Mouse (Mus musculus): Measurements from ENCODE around the gene Mvb12a. TPM values are rescaled to one million over a fixed set of nuclear protein-coding genes. Genes with fewer than 3 reads are reported as not detected.

Mvb12a gene
- polyA plus RNA-seq, 1 experiment: 72.6 TPM

DNA sequence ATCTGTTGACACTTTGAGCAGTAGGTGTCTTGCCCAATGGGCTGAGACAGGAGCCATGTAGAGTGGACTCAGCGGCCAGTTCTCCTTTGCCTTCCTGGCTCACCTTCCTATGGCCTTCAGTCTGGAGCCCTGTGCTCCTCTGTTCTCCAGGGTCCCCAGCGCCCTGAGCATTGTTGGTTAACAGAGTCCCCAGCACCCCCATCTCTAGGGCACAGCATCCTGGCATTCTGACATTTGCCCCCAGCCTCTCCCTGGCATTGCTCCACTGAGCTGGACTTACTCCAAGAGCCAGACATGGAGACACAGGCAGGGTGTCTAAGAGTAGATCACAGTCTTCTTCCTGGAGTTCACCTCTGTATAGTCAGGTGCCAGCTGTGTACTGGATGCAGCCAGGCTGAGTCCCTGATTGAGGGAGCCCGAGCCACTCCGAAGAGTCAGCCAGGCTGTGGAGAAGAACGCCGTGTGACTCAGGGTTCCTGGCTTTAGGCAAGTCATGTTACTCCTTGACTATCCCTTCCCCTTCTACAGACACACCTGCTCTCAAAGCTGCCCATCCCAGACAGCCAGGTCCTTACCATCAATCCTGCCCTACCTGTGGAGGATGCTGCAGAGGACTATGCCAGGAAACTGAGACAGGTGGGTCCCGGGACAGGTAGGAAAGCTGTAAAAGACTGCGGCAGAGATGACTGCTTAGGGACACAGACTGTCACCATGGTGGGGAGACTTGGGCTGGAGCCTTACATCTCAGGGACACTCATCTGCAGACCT lies 51.0 kb downstream of the Mvb12a start:
- TF ChIP-seq EP300 (IDR thresholded peaks at IDR 0.05; ENCODE audit: insufficient read depth, low read depth, low read length): no peak
- TF ChIP-seq POLR2A (IDR thresholded peaks at IDR 0.05; ENCODE audit: insufficient read depth, low read length): no peak
- no peak for TF ChIP-seq CTCF (IDR thresholded peaks at IDR 0.05; ENCODE audit: low read depth, low read length)
- no peak overlapping the region for H3K27ac ChIP-seq (ENCODE audit: insufficient read depth, low read length)
- no peak overlapping the region for H3K4me3 ChIP-seq (ENCODE audit: low read depth, low read length)
- no peaks in the 10 kb centered on the region for H3K9me3 ChIP-seq (replicated peaks; ENCODE audit: control insufficient read depth, insufficient read depth, low read length, poor library complexity, severe bottlenecking)
- H3K9ac ChIP-seq (ENCODE audit: low read depth, poor library complexity, severe bottlenecking): no peak overlapping the region
- H3K4me1 ChIP-seq (ENCODE audit: control insufficient read depth, insufficient read depth, low read length): no peaks in the 10 kb centered on the region
- no peaks in the 10 kb centered on the region for H3K27me3 ChIP-seq (ENCODE audit: control insufficient read depth, insufficient read depth, low read length, poor library complexity, severe bottlenecking)
- H3K36me3 ChIP-seq (ENCODE audit: control insufficient read depth, insufficient read depth, low read length, poor library complexity, severe bottlenecking): no peaks in the 10 kb centered on the region

DNA sequence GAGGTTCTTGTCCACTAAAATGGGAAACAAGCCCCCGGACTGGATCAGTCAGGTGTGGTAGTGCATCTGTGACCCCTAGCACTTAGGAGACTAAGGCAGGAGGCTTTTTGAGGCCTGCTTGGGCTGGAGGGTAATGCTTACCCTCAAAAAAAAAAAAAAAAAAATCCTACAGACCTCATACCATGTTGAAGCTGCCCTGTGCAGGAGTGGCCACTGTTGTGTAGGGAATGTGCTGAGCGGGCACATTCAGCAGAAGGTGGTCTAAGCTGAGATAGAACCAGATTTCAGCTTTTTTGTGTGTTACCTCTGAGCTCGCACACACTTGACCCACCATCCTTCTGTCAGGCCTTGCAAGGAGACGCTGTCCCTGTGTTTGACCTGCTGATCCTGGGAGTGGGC lies 51.6 kb downstream of the Mvb12a start:
- H3K4me1 ChIP-seq (ENCODE audit: control insufficient read depth, insufficient read depth, low read length): no peaks in the 10 kb centered on the region
- TF ChIP-seq POLR2A (IDR thresholded peaks at IDR 0.05; ENCODE audit: insufficient read depth, low read length): no peak
- TF ChIP-seq CTCF (IDR thresholded peaks at IDR 0.05; ENCODE audit: low read depth, low read length): no peak
- no peak for TF ChIP-seq EP300 (IDR thresholded peaks at IDR 0.05; ENCODE audit: insufficient read depth, low read depth, low read length)
- no peak overlapping the region for H3K27ac ChIP-seq (ENCODE audit: insufficient read depth, low read length)
- no peak overlapping the region for H3K9ac ChIP-seq (ENCODE audit: low read depth, poor library complexity, severe bottlenecking)
- H3K27me3 ChIP-seq (ENCODE audit: control insufficient read depth, insufficient read depth, low read length, poor library complexity, severe bottlenecking): no peaks in the 10 kb centered on the region
- no peaks in the 10 kb centered on the region for H3K9me3 ChIP-seq (replicated peaks; ENCODE audit: control insufficient read depth, insufficient read depth, low read length, poor library complexity, severe bottlenecking)
- no peak overlapping the region for H3K4me3 ChIP-seq (ENCODE audit: low read depth, low read length)
- H3K36me3 ChIP-seq (ENCODE audit: control insufficient read depth, insufficient read depth, low read length, poor library complexity, severe bottlenecking): no peaks in the 10 kb centered on the region

DNA sequence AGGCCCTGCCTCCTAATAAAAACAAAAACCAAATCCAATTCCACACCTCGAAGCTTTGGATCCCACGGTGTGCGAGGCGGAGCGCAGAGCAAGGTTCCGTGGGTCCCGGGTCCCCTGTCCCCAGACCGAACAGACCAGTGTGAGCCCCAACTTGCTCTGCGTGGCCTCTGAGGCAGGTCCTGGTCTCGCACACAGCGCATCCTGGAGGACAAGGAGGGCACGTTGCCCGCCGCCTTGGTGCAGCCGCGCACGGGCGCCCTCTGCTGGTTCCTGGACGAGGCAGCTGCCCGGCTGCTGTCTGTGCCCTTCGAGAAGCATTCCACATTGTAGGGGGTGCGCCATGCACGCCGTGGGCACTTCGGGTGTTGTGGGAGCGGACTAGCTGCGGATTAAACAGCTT lies 53.1 kb downstream of the Mvb12a start:
- no peak overlapping the region for H3K4me3 ChIP-seq (ENCODE audit: low read depth, low read length)
- H3K4me1 ChIP-seq (ENCODE audit: control insufficient read depth, insufficient read depth, low read length): no peaks in the 10 kb centered on the region
- H3K27me3 ChIP-seq (ENCODE audit: control insufficient read depth, insufficient read depth, low read length, poor library complexity, severe bottlenecking): no peaks in the 10 kb centered on the region
- H3K36me3 ChIP-seq (ENCODE audit: control insufficient read depth, insufficient read depth, low read length, poor library complexity, severe bottlenecking): no peaks in the 10 kb centered on the region
- H3K9ac ChIP-seq (ENCODE audit: low read depth, poor library complexity, severe bottlenecking): no peak overlapping the region
- TF ChIP-seq EP300 (IDR thresholded peaks at IDR 0.05; ENCODE audit: insufficient read depth, low read depth, low read length) (peak; percentile 47; the same call in 1 of the 2 replicates), CTCF (IDR thresholded peaks at IDR 0.05; ENCODE audit: low read depth, low read length) (peak; percentile 99), POLR2A (IDR thresholded peaks at IDR 0.05; ENCODE audit: insufficient read depth, low read length) (no peak)
- no peaks in the 10 kb centered on the region for H3K9me3 ChIP-seq (replicated peaks; ENCODE audit: control insufficient read depth, insufficient read depth, low read length, poor library complexity, severe bottlenecking)
- no peak overlapping the region for H3K27ac ChIP-seq (ENCODE audit: insufficient read depth, low read length)

DNA sequence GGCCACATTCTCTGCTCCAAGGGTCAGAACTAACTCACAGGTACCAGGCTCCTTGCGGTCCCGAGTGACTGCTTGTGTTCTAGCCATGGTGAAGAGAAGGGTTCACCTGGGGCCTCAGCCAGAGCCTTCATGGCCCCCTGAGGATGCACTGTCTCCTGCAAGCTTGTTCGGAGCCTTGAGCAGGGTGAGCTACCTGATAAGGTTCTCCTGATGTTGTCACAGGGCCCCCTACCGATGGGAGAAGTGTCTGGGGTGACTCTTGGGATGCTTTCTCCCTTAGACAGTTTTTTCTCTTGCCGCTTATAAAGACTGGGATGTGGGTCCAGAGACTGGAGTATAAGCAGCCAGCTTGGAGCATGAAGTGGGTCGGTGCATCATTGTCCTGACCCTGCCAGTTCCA lies 53.7 kb downstream of the Mvb12a start:
- Histone ChIP-seq H3K4me3 (ENCODE audit: low read depth, low read length) (no peak overlapping the region), H3K27ac (ENCODE audit: insufficient read depth, low read length) (no peak overlapping the region), H3K9me3 (replicated peaks; ENCODE audit: control insufficient read depth, insufficient read depth, low read length, poor library complexity, severe bottlenecking) (no peaks in the 10 kb centered on the region), H3K4me1 (ENCODE audit: control insufficient read depth, insufficient read depth, low read length) (no peaks in the 10 kb centered on the region), H3K36me3 (ENCODE audit: control insufficient read depth, insufficient read depth, low read length, poor library complexity, severe bottlenecking) (no peaks in the 10 kb centered on the region), H3K9ac (ENCODE audit: low read depth, poor library complexity, severe bottlenecking) (no peak overlapping the region), H3K27me3 (ENCODE audit: control insufficient read depth, insufficient read depth, low read length, poor library complexity, severe bottlenecking) (no peaks in the 10 kb centered on the region)
- peak; percentile 8 for TF ChIP-seq CTCF (IDR thresholded peaks at IDR 0.05; ENCODE audit: low read depth, low read length)
- TF ChIP-seq POLR2A (IDR thresholded peaks at IDR 0.05; ENCODE audit: insufficient read depth, low read length): no peak

DNA sequence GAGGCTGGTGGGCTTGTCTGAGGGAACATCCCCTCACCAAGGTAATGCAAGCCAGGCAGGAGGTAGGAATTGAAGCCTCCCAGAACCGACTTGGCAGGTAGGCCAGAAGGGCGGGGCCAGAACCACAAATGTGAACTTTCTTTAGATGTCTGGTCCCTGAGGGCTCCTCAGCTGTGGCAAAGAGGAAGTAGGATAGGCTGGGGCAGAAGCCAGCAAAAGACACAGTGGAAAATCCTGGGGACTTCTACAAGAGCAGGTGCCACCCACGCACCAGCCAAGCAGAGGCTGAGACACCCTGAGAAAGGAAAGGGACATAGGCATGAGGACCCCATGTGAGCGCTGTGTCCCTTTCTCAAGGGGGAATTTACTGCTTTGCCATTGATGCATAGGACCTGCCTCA lies 54.1 kb downstream of the Mvb12a start:
- Histone ChIP-seq H3K36me3 (ENCODE audit: control insufficient read depth, insufficient read depth, low read length, poor library complexity, severe bottlenecking) (no peaks in the 10 kb centered on the region), H3K27me3 (ENCODE audit: control insufficient read depth, insufficient read depth, low read length, poor library complexity, severe bottlenecking) (no peaks in the 10 kb centered on the region), H3K27ac (ENCODE audit: insufficient read depth, low read length) (no peak overlapping the region), H3K9me3 (replicated peaks; ENCODE audit: control insufficient read depth, insufficient read depth, low read length, poor library complexity, severe bottlenecking) (no peaks in the 10 kb centered on the region), H3K4me3 (ENCODE audit: low read depth, low read length) (no peak overlapping the region), H3K9ac (ENCODE audit: low read depth, poor library complexity, severe bottlenecking) (no peak overlapping the region), H3K4me1 (ENCODE audit: control insufficient read depth, insufficient read depth, low read length) (no peaks in the 10 kb centered on the region)
- no peak for TF ChIP-seq EP300 (IDR thresholded peaks at IDR 0.05; ENCODE audit: insufficient read depth, low read depth, low read length)
- no peak for TF ChIP-seq CTCF (IDR thresholded peaks at IDR 0.05; ENCODE audit: low read depth, low read length)
- TF ChIP-seq POLR2A (IDR thresholded peaks at IDR 0.05; ENCODE audit: insufficient read depth, low read length): no peak

DNA sequence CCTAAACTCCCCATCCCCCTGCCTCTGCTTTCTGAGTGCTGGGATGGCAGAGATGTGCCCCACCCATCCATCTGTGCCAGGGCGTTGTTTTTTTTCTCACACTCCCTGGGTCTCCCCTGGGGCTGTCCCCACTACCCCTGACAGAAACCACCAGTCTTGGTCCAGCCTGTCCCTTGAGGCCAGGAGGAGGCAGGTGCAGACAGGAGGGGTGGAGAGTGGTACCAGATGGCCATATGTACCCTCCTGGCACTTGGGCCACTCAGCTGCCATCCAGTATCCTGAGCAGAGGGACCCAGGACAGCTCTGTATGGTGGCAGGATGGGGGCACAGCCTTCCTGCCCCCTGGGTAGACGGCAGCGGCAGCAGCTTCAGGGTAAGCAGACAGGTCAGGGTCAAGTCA lies 54.7 kb downstream of the Mvb12a start, which contains the start of gene Fam129c:
Gene Fam129c, plus strand, starts transcription at position 198 of the 400 bp plus-strand sequence.
- no peak within 1 kb of the TSS for H3K27ac ChIP-seq (ENCODE audit: insufficient read depth, low read length)
- H3K36me3 ChIP-seq (ENCODE audit: control insufficient read depth, insufficient read depth, low read length, poor library complexity, severe bottlenecking): no peaks in the 10 kb centered on the region
- H3K4me1 ChIP-seq (ENCODE audit: control insufficient read depth, insufficient read depth, low read length): no peaks in the 10 kb centered on the region
- TF ChIP-seq EP300 (IDR thresholded peaks at IDR 0.05; ENCODE audit: insufficient read depth, low read depth, low read length): no peak
- no peak for TF ChIP-seq CTCF (IDR thresholded peaks at IDR 0.05; ENCODE audit: low read depth, low read length)
- no peak within 1 kb of the TSS for H3K4me3 ChIP-seq (ENCODE audit: low read depth, low read length)
- H3K9me3 ChIP-seq (replicated peaks; ENCODE audit: control insufficient read depth, insufficient read depth, low read length, poor library complexity, severe bottlenecking): no peaks in the 10 kb centered on the region
- H3K27me3 ChIP-seq (ENCODE audit: control insufficient read depth, insufficient read depth, low read length, poor library complexity, severe bottlenecking): no peaks in the 10 kb centered on the region
- no peak within 1 kb of the TSS for H3K9ac ChIP-seq (ENCODE audit: low read depth, poor library complexity, severe bottlenecking)

Other genes starting within 250 kb of the Mvb12a start
- 63.2 and 68.7 TPM in 2 replicates for gene Use1, start 176.1 kb upstream of the Mvb12a start, polyA plus RNA-seq (2011; ENCODE audit: insufficient read depth, insufficient read length, low read depth, missing spikeins)
- gene Ocel1, start 171.6 kb upstream of the Mvb12a start, polyA plus RNA-seq (2011; ENCODE audit: insufficient read depth, insufficient read length, low read depth, missing spikeins): 1.9 and 3.2 TPM in 2 replicates
- gene Nr2f6, start 161.0 kb upstream of the Mvb12a start, polyA plus RNA-seq (2011; ENCODE audit: insufficient read depth, insufficient read length, low read depth, missing spikeins): 23.0 and 23.9 TPM in 2 replicates
- gene Ushbp1, start 147.1 kb upstream of the Mvb12a start, polyA plus RNA-seq (2011; ENCODE audit: insufficient read depth, insufficient read length, low read depth, missing spikeins): not detected in 2 replicates
- gene Babam1, start 146.1 kb upstream of the Mvb12a start, polyA plus RNA-seq (2011; ENCODE audit: insufficient read depth, insufficient read length, low read depth, missing spikeins): 82.0 and 102 TPM in 2 replicates
- gene Ankle1, start 136.9 kb upstream of the Mvb12a start, polyA plus RNA-seq (2011; ENCODE audit: insufficient read depth, insufficient read length, low read depth, missing spikeins): 10.9 and 11.2 TPM in 2 replicates
- gene Abhd8, start 79.3 kb upstream of the Mvb12a start, polyA plus RNA-seq (2011; ENCODE audit: insufficient read depth, insufficient read length, low read depth, missing spikeins): 10.1 and 13.7 TPM in 2 replicates
- 68.1 and 77.0 TPM in 2 replicates for gene Mrpl34, start 78.0 kb upstream of the Mvb12a start, polyA plus RNA-seq (2011; ENCODE audit: insufficient read depth, insufficient read length, low read depth, missing spikeins)
- 37.5 and 38.2 TPM in 2 replicates for gene Dda1, start 73.7 kb upstream of the Mvb12a start, polyA plus RNA-seq (2011; ENCODE audit: insufficient read depth, insufficient read length, low read depth, missing spikeins)
- gene Ano8, start 57.0 kb upstream of the Mvb12a start, polyA plus RNA-seq (2011; ENCODE audit: insufficient read depth, insufficient read length, low read depth, missing spikeins): 7.0 and 7.1 TPM in 2 replicates
- 14.8 and 16.3 TPM in 2 replicates for gene Gtpbp3, start 54.8 kb upstream of the Mvb12a start, polyA plus RNA-seq (2011; ENCODE audit: insufficient read depth, insufficient read length, low read depth, missing spikeins)
- gene Plvap, start 31.2 kb upstream of the Mvb12a start, polyA plus RNA-seq (2011; ENCODE audit: insufficient read depth, insufficient read length, low read depth, missing spikeins): 4.0 and 4.4 TPM in 2 replicates
- 4.3 and 4.9 TPM in 2 replicates for gene Ccdc194, start 17.2 kb upstream of the Mvb12a start, polyA plus RNA-seq (2011; ENCODE audit: insufficient read depth, insufficient read length, low read depth, missing spikeins)
- gene Bst2, start 5.5 kb upstream of the Mvb12a start, polyA plus RNA-seq (2011; ENCODE audit: insufficient read depth, insufficient read length, low read depth, missing spikeins): 207 and 235 TPM in 2 replicates
- 2.2 and 2.4 TPM in 2 replicates for gene Tmem221, start 15.9 kb downstream of the Mvb12a start, polyA plus RNA-seq (2011; ENCODE audit: insufficient read depth, insufficient read length, low read depth, missing spikeins)
- not detected in 2 replicates for gene Nxnl1, start 23.7 kb downstream of the Mvb12a start, polyA plus RNA-seq (2011; ENCODE audit: insufficient read depth, insufficient read length, low read depth, missing spikeins)
- gene Slc27a1, start 26.0 kb downstream of the Mvb12a start, polyA plus RNA-seq (2011; ENCODE audit: insufficient read depth, insufficient read length, low read depth, missing spikeins): 21.8 and 27.3 TPM in 2 replicates
- gene Pgls, start 49.3 kb downstream of the Mvb12a start, polyA plus RNA-seq (2011; ENCODE audit: insufficient read depth, insufficient read length, low read depth, missing spikeins): 57.2 and 65.6 TPM in 2 replicates
- 6.4 and 9.0 TPM in 2 replicates for gene Fam129c, start 54.7 kb downstream of the Mvb12a start, polyA plus RNA-seq (2011; ENCODE audit: insufficient read depth, insufficient read length, low read depth, missing spikeins)
- 83.2 and 85.2 TPM in 2 replicates for gene Colgalt1, start 68.1 kb downstream of the Mvb12a start, polyA plus RNA-seq (2011; ENCODE audit: insufficient read depth, insufficient read length, low read depth, missing spikeins)
- 3.8 and 6.3 TPM in 2 replicates for gene Unc13a, start 128.8 kb downstream of the Mvb12a start, polyA plus RNA-seq (2011; ENCODE audit: insufficient read depth, insufficient read length, low read depth, missing spikeins)
- 8.0 and 9.7 TPM in 2 replicates for gene Jak3, start 133.4 kb downstream of the Mvb12a start, polyA plus RNA-seq (2011; ENCODE audit: insufficient read depth, insufficient read length, low read depth, missing spikeins)
- gene Insl3, start 146.3 kb downstream of the Mvb12a start, polyA plus RNA-seq (2011; ENCODE audit: insufficient read depth, insufficient read length, low read depth, missing spikeins): 1.3 and 3.7 TPM in 2 replicates
- 1.8 and 2.0 TPM in 2 replicates for gene B3gnt3, start 158.9 kb downstream of the Mvb12a start, polyA plus RNA-seq (2011; ENCODE audit: insufficient read depth, insufficient read length, low read depth, missing spikeins)
- gene Fcho1, start 182.8 kb downstream of the Mvb12a start, polyA plus RNA-seq (2011; ENCODE audit: insufficient read depth, insufficient read length, low read depth, missing spikeins): 8.7 and 8.8 TPM in 2 replicates

Data from ES-Bruce4 (cell line).